Mouse (Mus musculus): ENCODE data around the gene Pheta1.
"Not testable (repeated sequence)": the region's sequence is repeated elsewhere in the genome, so short reads cannot be mapped to it uniquely, and the experiment has no call there.

Pheta1 gene

GRCm38 (mm10) chr5:121843138-121843905 lies 5.5 kb upstream of the Pheta1 start:
- DNase-seq (ENCODE audit: low read depth, low spot score), result peak; percentile 50

GRCm38 (mm10) chr5:121845361-121845760 lies 3.4 kb upstream of the Pheta1 start:
- no peak for DNase-seq (ENCODE audit: low read depth, low spot score)

- DNase-seq (ENCODE audit: low read depth, low spot score), result no peak
Measured at GRCm38 (mm10) chr5:121846322-121846721, 2.5 kb upstream of the Pheta1 start.

GRCm38 (mm10) chr5:121847269-121847668 lies 1.5 kb upstream of the Pheta1 start:
- not testable (repeated sequence) for DNase-seq (ENCODE audit: low read depth, low spot score)

- DNase-seq (ENCODE audit: low read depth, low spot score), result peak; percentile 84
Measured at GRCm38 (mm10) chr5:121848035-121848519, 707 bp upstream of the Pheta1 start.

- no peak for DNase-seq (ENCODE audit: low read depth, low spot score)
Measured at GRCm38 (mm10) chr5:121849478-121850349, 930 bp downstream of the Pheta1 start.

- DNase-seq (ENCODE audit: low read depth, low spot score), result no peak
Measured at GRCm38 (mm10) chr5:121853368-121854051, 4.7 kb downstream of the Pheta1 start.

GRCm38 (mm10) chr5:121854768-121855167 lies 6.0 kb downstream of the Pheta1 start:
- DNase-seq (ENCODE audit: low read depth, low spot score), result no peak

- no peak for DNase-seq (ENCODE audit: low read depth, low spot score)
Measured at GRCm38 (mm10) chr5:121856740-121857139, 8.0 kb downstream of the Pheta1 start.

- DNase-seq (ENCODE audit: low read depth, low spot score), result no peak
Measured at GRCm38 (mm10) chr5:121858427-121858826, 9.6 kb downstream of the Pheta1 start.

GRCm38 (mm10) chr5:121861964-121862363 lies 13.2 kb downstream of the Pheta1 start:
- DNase-seq (ENCODE audit: low read depth, low spot score), result no peak

GRCm38 (mm10) chr5:121864330-121864729 lies 15.5 kb downstream of the Pheta1 start:
- DNase-seq (ENCODE audit: low read depth, low spot score), result no peak

GRCm38 (mm10) chr5:121867963-121868362 lies 19.2 kb downstream of the Pheta1 start:
- DNase-seq (ENCODE audit: low read depth, low spot score), result no peak

GRCm38 (mm10) chr5:121870832-121871231 lies 22.0 kb downstream of the Pheta1 start:
- no peak for DNase-seq (ENCODE audit: low read depth, low spot score)

- no peak for DNase-seq (ENCODE audit: low read depth, low spot score)
Measured at GRCm38 (mm10) chr5:121871515-121872030, 22.8 kb downstream of the Pheta1 start.

GRCm38 (mm10) chr5:121872158-121872557 lies 23.4 kb downstream of the Pheta1 start:
- peak; percentile 81 for DNase-seq (ENCODE audit: low read depth, low spot score)

GRCm38 (mm10) chr5:121875041-121875440 lies 26.3 kb downstream of the Pheta1 start:
- no peak for DNase-seq (ENCODE audit: low read depth, low spot score)

- no peak for DNase-seq (ENCODE audit: low read depth, low spot score)
Measured at GRCm38 (mm10) chr5:121876901-121877300, 28.1 kb downstream of the Pheta1 start.

- no peak for DNase-seq (ENCODE audit: low read depth, low spot score)
Measured at GRCm38 (mm10) chr5:121878703-121879102, 29.9 kb downstream of the Pheta1 start.

- peak; percentile 69 for DNase-seq (ENCODE audit: low read depth, low spot score)
Measured at GRCm38 (mm10) chr5:121879211-121879610, 30.4 kb downstream of the Pheta1 start.

GRCm38 (mm10) chr5:121883356-121883755 lies 34.6 kb downstream of the Pheta1 start:
- DNase-seq (ENCODE audit: low read depth, low spot score), result no peak

GRCm38 (mm10) chr5:121889375-121889774 lies 40.6 kb downstream of the Pheta1 start:
- DNase-seq (ENCODE audit: low read depth, low spot score), result no peak

All from 3T3-L1 (cell line).